Mouse (Mus musculus): ENCODE measurements at regions not wholly inside any gene's neighbourhood (a gene's known extent, or its start where the extent isn't known, plus 50 kb on each side); places are given as distances from the start of the nearest gene placed in this dataset.

DNA sequence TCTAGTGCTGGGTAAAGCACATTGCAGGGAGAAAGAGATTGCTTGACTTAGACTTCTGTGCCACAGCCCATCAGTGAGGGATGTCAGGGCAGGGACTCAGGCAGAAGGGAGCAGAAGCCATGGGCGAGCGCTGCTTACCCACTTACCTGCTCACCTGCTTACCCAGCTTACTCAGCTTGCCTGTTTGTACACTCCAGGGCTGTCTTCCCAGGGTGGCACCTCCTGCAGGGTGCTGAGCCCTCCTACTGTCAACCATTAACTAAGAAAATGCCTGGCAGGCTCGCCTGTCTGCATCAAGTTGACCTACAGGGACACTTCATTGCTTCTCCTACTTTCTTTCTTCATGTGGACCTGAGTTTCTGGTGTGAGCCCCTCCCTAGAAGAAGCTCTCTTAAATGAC is 124.0 kb downstream of the Gm9376 start:
- TF ChIP-seq KAT2A (IDR thresholded peaks at IDR 0.05; ENCODE audit: insufficient replicate concordance, low read length) (no peak), POLR2AphosphoS2 (IDR thresholded peaks at IDR 0.05; ENCODE audit: low read depth, low read length) (no peak), POLR2A (IDR thresholded peaks at IDR 0.05; ENCODE audit: low read depth, low read length) (no peak), SIN3A (IDR thresholded peaks at IDR 0.05; ENCODE audit: low read length) (no peak), CTCF (conservative IDR thresholded peaks at IDR 0.05 in 1 of 2, IDR thresholded peaks at IDR 0.05 in 1 of 2; ENCODE audit: low read depth in 2 of 2, low read length in 2 of 2) (no peak), ZNF384 (IDR thresholded peaks at IDR 0.05; ENCODE audit: low read depth, low read length) (no peak), RCOR1 (conservative IDR thresholded peaks at IDR 0.05; ENCODE audit: low read depth, low read length) (no peak), EP300 (IDR thresholded peaks at IDR 0.05; ENCODE audit: low read length) (no peak), MXI1 (IDR thresholded peaks at IDR 0.05; ENCODE audit: low read depth, low read length) (no peak), MAZ (IDR thresholded peaks at IDR 0.05; ENCODE audit: low read depth, low read length) (no peak), UBTF (IDR thresholded peaks at IDR 0.05; ENCODE audit: low read depth, low read length) (no peak)
